Mouse (Mus musculus) heart, adult 2 months (tissue): ENCODE data around the gene Galnt9. TPM values are rescaled to one million over a fixed set of nuclear protein-coding genes. Genes with fewer than 3 reads are reported as not detected.

ENCODE experiments used
- DNase-seq, 2 experiments: peaks; one replicate each; pipeline ENCODE4 v3.0.0; 2021
- H3K27ac ChIP-seq: fragments of 200-600 bp; 2 replicates; pipeline ENCODE4 v1.8.1; 2022
- H3K27me3 ChIP-seq: fragments of 200-500 bp; 2 replicates; pipeline ENCODE4 v1.6.1; 2012; ENCODE audit warnings: mild to moderate bottlenecking, low read length, inconsistent platforms, mixed read lengths; ENCODE audit not compliant: control insufficient read depth, insufficient read depth
- H3K36me3 ChIP-seq: fragments of 200-500 bp; 2 replicates; pipeline ENCODE4 v1.6.1; 2012; ENCODE audit warnings: low read length, inconsistent platforms; ENCODE audit not compliant: control insufficient read depth, insufficient read depth
- H3K4me1 ChIP-seq: fragments of 200-500 bp; 2 replicates; pipeline ENCODE4 v1.6.1; 2011; ENCODE audit warnings: low read length; ENCODE audit not compliant: control insufficient read depth, insufficient read depth
- H3K4me3 ChIP-seq: fragments of 200-600 bp; 2 replicates; pipeline ENCODE4 v1.8.1; 2022
- H3K79me2 ChIP-seq: fragments of 200-500 bp; replicated peaks from 2 replicates; pipeline ENCODE4 v1.6.1; 2012; ENCODE audit warnings: mild to moderate bottlenecking, inconsistent platforms, low read length, moderate library complexity, mixed read lengths; ENCODE audit not compliant: control insufficient read depth, insufficient read depth
- H3K9ac ChIP-seq: fragments of 200-500 bp; 2 replicates; pipeline ENCODE4 v1.6.1; 2012; ENCODE audit warnings: low read depth, mild to moderate bottlenecking, control low read depth, inconsistent platforms, low read length, mixed read lengths
- CTCF ChIP-seq: fragments of 200-600 bp; IDR thresholded peaks from 2 replicates; pipeline ENCODE4 v1.8.1; 2022; ENCODE audit warnings: antibody characterized with exemption, mild to moderate bottlenecking, moderate library complexity
- EP300 ChIP-seq: fragments of 200-500 bp; IDR thresholded peaks from 2 replicates; pipeline ENCODE4 v1.6.1; 2011; ENCODE audit warnings: low read depth, low read length, control low read depth; ENCODE audit not compliant: insufficient read depth
- POLR2A ChIP-seq: fragments of 200-500 bp; IDR thresholded peaks from 2 replicates; pipeline ENCODE4 v1.6.1; 2011; ENCODE audit warnings: mild to moderate bottlenecking, low read depth, low read length, control low read depth; ENCODE audit not compliant: insufficient read depth
- WGBS: fragments of 180-500 bp; shearing (Covaris S2); methylation state at CpG from one replicate; pipeline ENCODE4 v1.1.7; 2018; 5-methylcytosine and 5-hydroxymethylcytosine counted together
- intact Hi-C: fragments of 180-260 bp; cut with DNase I; formaldehyde crosslinking; loops from one replicate; pipeline ENCODE4 v1.15.1; 2025
- polyA plus RNA-seq: library from polyadenylated mRNA; depleted of rRNA; stranded (reverse); fragments of >200 nt; gene quantifications from 2 replicates; pipeline ENCODE4 v1.2.3, GENCODE M21; 2012
- total RNA-seq, 2 experiments: library from RNA; stranded (reverse); gene quantifications; 2 replicates each; pipeline ENCODE4 v1.2.3; 2021

The Galnt9 gene
- total and polyA plus RNA-seq, 3 experiments, result 0.20 TPM; not detected in 2

DNA sequence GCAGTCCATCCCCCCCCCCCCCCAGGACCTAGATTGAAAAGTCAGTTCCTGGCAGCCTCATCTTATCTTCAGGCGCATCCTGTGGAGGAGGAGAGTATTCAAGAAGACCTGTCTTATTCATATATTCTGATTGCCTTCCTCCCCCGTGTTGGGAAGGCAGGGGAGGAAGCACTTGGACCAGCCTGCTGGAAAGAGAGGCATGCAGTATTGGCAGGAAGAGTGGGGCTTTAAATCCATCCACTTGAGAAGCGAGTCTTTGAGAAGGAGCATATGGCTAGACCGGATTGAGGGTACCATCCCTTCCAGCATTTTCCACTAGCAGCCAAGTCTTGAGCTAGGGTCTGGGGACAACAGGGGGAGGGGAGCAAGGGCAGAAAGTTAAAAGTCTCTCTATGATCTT, 20.9 kb upstream of the Galnt9 start:
- Histone ChIP-seq H3K4me3 (no peak overlapping the region), H3K27ac (no peak overlapping the region), H3K9ac (no peak overlapping the region), H3K79me2 (no peaks in the 10 kb centered on the region), H3K4me1 (no peaks in the 10 kb centered on the region), H3K27me3 (peaks cover 2% of the 10 kb centered on the region), H3K36me3 (no peaks in the 10 kb centered on the region)
- no peak for DNase-seq
- intact Hi-C loops, result no loop called here
- WGBS, result 27% methylated on average over 4 of the region's 4 CpGs
- TF ChIP-seq POLR2A (no peak), EP300 (no peak), CTCF (no peak)

DNA sequence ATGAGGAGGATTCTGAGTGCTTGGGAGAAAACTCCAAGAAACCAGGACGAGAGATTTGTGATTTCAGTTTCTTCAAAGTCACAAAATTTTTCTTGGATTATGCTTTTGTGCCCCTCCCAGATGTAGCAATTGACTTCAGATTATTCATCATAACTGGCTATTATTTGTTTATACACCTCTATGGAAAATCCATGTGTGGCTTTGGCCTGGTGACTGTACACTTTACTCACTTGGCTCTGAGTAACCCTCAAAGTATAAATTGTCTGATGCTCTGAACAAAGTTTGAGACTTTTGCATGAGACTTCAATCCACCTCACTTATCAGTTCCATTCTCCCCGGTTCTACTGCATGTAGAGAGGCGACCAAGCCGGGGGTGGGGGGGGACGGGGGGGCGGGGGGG, 18.5 kb upstream of the Galnt9 start:
- intact Hi-C loops, result no loop called here
- DNase-seq, result no peak
- Histone ChIP-seq H3K4me1 (no peaks in the 10 kb centered on the region), H3K4me3 (no peak overlapping the region), H3K9ac (no peak overlapping the region), H3K27ac (no peak overlapping the region), H3K27me3 (peaks cover 2% of the 10 kb centered on the region), H3K79me2 (no peaks in the 10 kb centered on the region), H3K36me3 (no peaks in the 10 kb centered on the region)
- WGBS, result 66% methylated on average over 6 of the region's 6 CpGs
- TF ChIP-seq POLR2A (no peak), EP300 (no peak), CTCF (no peak)

DNA sequence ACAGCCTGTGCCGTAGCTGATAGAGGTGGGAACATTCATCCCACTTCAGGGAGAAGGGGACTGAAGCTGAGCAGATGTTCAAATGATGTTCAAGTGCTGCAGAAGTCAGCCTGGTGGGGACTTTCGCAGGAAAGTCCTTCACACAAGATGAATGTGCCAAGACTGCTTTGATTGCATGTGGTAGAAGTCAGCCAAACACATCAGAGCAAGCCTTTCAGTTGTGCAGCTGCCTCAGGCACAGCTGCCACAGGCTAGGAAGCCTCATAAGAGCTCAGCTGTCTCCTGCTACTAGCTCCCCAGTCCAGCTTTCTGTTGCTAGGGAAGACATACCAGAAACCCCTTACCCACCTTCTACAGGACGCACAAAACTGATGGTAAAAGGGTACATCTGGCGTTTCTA, 17.6 kb upstream of the Galnt9 start:
- Histone ChIP-seq H3K27me3 (peaks cover 2% of the 10 kb centered on the region), H3K27ac (no peak overlapping the region), H3K4me1 (no peaks in the 10 kb centered on the region), H3K36me3 (no peaks in the 10 kb centered on the region), H3K4me3 (no peak overlapping the region), H3K79me2 (no peaks in the 10 kb centered on the region), H3K9ac (no peak overlapping the region)
- intact Hi-C loops, result no loop called here
- WGBS, result 70% methylated on average over 4 of the region's 4 CpGs
- TF ChIP-seq POLR2A (no peak), EP300 (no peak), CTCF (no peak)
- DNase-seq, result no peak

DNA sequence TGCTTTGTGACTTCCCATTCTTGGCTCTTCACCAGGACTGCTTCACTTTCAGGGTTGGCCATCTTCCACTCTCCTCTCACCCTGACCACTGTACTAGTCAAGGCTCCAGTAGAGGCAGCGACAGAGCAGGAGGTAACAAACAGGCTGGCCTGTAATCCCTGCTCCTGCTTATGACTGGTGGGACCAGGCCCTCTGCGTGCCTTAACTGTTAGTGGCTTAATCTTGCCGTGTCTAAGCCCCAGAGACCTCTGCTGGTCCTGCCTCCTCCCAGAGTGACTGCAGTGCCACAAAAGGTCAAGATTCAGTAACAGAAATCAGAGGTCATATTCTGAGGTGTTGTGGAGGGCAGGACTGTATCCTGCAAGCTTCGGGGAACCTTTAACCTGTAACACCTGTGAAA, 13.1 kb upstream of the Galnt9 start:
- no peaks in the 10 kb centered on the region for H3K36me3 ChIP-seq
- TF ChIP-seq CTCF (no peak), POLR2A (no peak), EP300 (no peak)
- intact Hi-C loops, result no loop called here
- H3K4me1 ChIP-seq, result no peaks in the 10 kb centered on the region
- H3K9ac ChIP-seq, result no peak overlapping the region
- no peaks in the 10 kb centered on the region for H3K27me3 ChIP-seq
- no peaks in the 10 kb centered on the region for H3K79me2 ChIP-seq
- no peak for DNase-seq
- no peak overlapping the region for H3K27ac ChIP-seq
- H3K4me3 ChIP-seq, result no peak overlapping the region
- 62% methylated on average over 4 of the region's 4 CpGs for WGBS

DNA sequence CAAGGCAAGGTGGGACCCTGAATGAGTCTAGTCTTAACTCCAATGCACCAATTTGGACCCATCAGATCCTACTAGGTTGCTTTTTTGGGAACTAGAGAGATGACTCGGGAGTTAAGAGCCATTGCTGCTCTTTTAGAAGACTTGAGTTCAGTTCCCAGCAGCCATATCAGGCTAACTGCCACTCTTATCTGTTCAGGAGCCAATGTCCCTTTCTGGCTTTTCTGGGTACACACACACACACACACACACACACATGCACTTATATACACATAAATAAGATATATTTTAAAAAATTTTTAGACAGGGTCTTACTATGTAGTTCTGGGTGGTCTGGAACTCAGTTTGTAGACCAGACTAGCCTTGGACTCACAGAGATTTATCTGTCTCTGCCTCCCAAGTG, 9.8 kb upstream of the Galnt9 start:
- no peak for DNase-seq
- no peaks in the 10 kb centered on the region for H3K36me3 ChIP-seq
- no peaks in the 10 kb centered on the region for H3K4me1 ChIP-seq
- H3K27me3 ChIP-seq, result no peaks in the 10 kb centered on the region
- no peak overlapping the region for H3K4me3 ChIP-seq
- TF ChIP-seq CTCF (no peak), EP300 (no peak), POLR2A (no peak)
- H3K27ac ChIP-seq, result no peak overlapping the region
- H3K79me2 ChIP-seq, result no peaks in the 10 kb centered on the region
- no peak overlapping the region for H3K9ac ChIP-seq
- WGBS, result 59% methylated on average over 1 of the region's 1 CpGs
- intact Hi-C loops, result no loop called here

DNA sequence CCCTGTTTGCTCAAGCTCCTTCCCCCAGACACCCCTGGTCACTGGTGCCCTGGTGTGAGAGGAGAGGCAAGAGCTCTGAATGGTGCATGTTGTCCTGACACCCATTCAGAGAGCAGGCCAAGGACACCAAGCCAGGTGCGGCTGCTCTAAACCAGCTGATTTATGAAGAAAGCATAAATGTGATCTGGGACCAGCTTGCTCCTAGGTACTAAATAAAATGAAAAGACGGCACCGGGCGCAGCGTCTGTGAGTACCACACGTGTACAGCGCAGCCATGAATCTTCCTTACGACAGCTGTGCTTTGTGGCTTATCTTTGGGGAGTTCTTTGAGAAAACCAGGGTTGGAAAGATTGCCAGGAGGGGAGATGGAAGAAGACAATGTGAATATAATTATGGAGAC, 8.2 kb upstream of the Galnt9 start:
- no peak for DNase-seq
- Histone ChIP-seq H3K79me2 (no peaks in the 10 kb centered on the region), H3K9ac (no peak overlapping the region), H3K4me1 (no peaks in the 10 kb centered on the region), H3K4me3 (no peak overlapping the region), H3K27me3 (no peaks in the 10 kb centered on the region), H3K36me3 (no peaks in the 10 kb centered on the region), H3K27ac (no peak overlapping the region)
- TF ChIP-seq EP300 (no peak), POLR2A (no peak), CTCF (no peak)
- 83% methylated on average over 8 of the region's 8 CpGs for WGBS
- intact Hi-C loops, result no loop called here
